Mouse (Mus musculus): ENCODE measurements around the gene Atp6v0a4.

GRCm38 (mm10) chr6:38012829-38013228 lies 111.6 kb downstream of the Atp6v0a4 start:
- TF ChIP-seq EP300 (optimal IDR thresholded peaks at IDR 0.05) (no peak), CTCF (IDR thresholded peaks at IDR 0.05; ENCODE audit: low read depth) (no peak)

All from stomach, postnatal 0 days (tissue).